Mouse (Mus musculus) embryonic facial prominence, embryonic 13.5 days (tissue): Measurements from ENCODE around the gene Eri3. TPM values are rescaled to one million over a fixed set of nuclear protein-coding genes. Genes with fewer than 3 reads are reported as not detected.

Experiments
- ATAC-seq: fragments of 200-750 bp; cut with Nextera tagmentation; 2 replicates; pipeline ENCODE4 v1.8.0; 2017; ENCODE audit warnings: low read depth; ENCODE audit not compliant: insufficient number of reproducible peaks, insufficient read depth, low FRiP score, low TSS enrichment
- H3K27ac ChIP-seq: fragments of 300-500 bp; sonication (generic); 2 replicates; pipeline ENCODE4 v1.5.1; 2015; ENCODE audit warnings: moderate library complexity, mild to moderate bottlenecking, inconsistent platforms
- H3K27me3 ChIP-seq: fragments of 300-500 bp; sonication (generic); 2 replicates; pipeline ENCODE4 v1.6.1; 2015; ENCODE audit warnings: mild to moderate bottlenecking, inconsistent platforms
- H3K36me3 ChIP-seq: fragments of 300-500 bp; sonication (generic); 2 replicates; pipeline ENCODE4 v1.6.1; 2015; ENCODE audit warnings: mild to moderate bottlenecking, inconsistent platforms
- H3K4me1 ChIP-seq: fragments of 300-500 bp; sonication (generic); 2 replicates; pipeline ENCODE4 v1.6.1; 2015; ENCODE audit warnings: inconsistent platforms
- H3K4me2 ChIP-seq: fragments of 300-500 bp; sonication (generic); 2 replicates; pipeline ENCODE4 v1.6.1; 2015; ENCODE audit warnings: moderate library complexity, mild to moderate bottlenecking, inconsistent platforms
- H3K4me3 ChIP-seq: fragments of 300-500 bp; sonication (generic); 2 replicates; pipeline ENCODE4 v1.5.1; 2015; ENCODE audit warnings: mild to moderate bottlenecking, inconsistent platforms
- H3K9ac ChIP-seq: fragments of 300-500 bp; sonication (generic); 2 replicates; pipeline ENCODE4 v1.6.1; 2015; ENCODE audit warnings: mild to moderate bottlenecking, inconsistent platforms
- H3K9me3 ChIP-seq: fragments of 300-500 bp; sonication (generic); 2 replicates; pipeline ENCODE4 v1.6.1; 2016; ENCODE audit warnings: inconsistent platforms
- WGBS: fragments of 180-500 bp; shearing (Covaris S2); methylation state at CpG from one replicate; pipeline ENCODE4 v1.1.7; 2015; ENCODE audit warnings: mixed read lengths; 5-methylcytosine and 5-hydroxymethylcytosine counted together
- microRNA-seq: library from miRNA; unstranded; fragments of <30 nt; microRNA quantifications from one replicate; pipeline ENCODE4, GENCODE M21; 2016
- polyA plus RNA-seq: library from polyadenylated mRNA; unstranded; fragments of >200 nt; fragmentation: Nextera tagmentation; extraction: Ambion mirVana; gene quantifications from 2 replicates; pipeline ENCODE4 v1.2.1, GENCODE M21; 2015

Gene Eri3
- polyA plus RNA-seq, 1 experiment from 2014 or later: 168 TPM

- H3K4me2 ChIP-seq: no peak overlapping the region
- H3K4me3 ChIP-seq: no peak overlapping the region
- H3K36me3 ChIP-seq: no peaks in the 10 kb centered on the region
- H3K9ac ChIP-seq: no peak overlapping the region
- no peak overlapping the region for H3K27ac ChIP-seq
- H3K4me1 ChIP-seq: no peaks in the 10 kb centered on the region
- no peaks in the 10 kb centered on the region for H3K27me3 ChIP-seq
- WGBS: 72% methylated on average over 6 of the region's 6 CpGs
- no peaks in the 10 kb centered on the region for H3K9me3 ChIP-seq
- ATAC-seq: no peak
These were observed 163.3 kb downstream of the Eri3 start for GRCm38 (mm10) chr4:117713303-117714098.

Small RNA genes within 50 kb of the gene (microRNA-seq; reads per million reads assigned to microRNA genes)
- not detected for gene Gm25559

Other genes with a start within 250 kb of the Eri3 start
- 86.7 and 89.9 TPM in 2 replicates for gene Rnf220, start 53.3 kb upstream of the Eri3 start, polyA plus RNA-seq
- 73.0 and 77.1 TPM in 2 replicates for gene Dmap1, start 131.9 kb downstream of the Eri3 start, polyA plus RNA-seq
- gene Gm12845, start 174.0 kb downstream of the Eri3 start, polyA plus RNA-seq: not detected in 2 replicates
- gene Klf17, start 215.3 kb downstream of the Eri3 start, polyA plus RNA-seq: not detected in 2 replicates